Mouse (Mus musculus) ES-Bruce4 (cell line): ENCODE data around the gene Tubg1. TPM values are rescaled to one million over a fixed set of nuclear protein-coding genes. Genes with fewer than 3 reads are reported as not detected.

Source experiments
- H3K27ac ChIP-seq: 2 replicates; pipeline ENCODE4 v1.5.1; 2012; ENCODE audit warnings: low read length, inconsistent platforms; ENCODE audit not compliant: insufficient read depth
- H3K27me3 ChIP-seq: 2 replicates; pipeline ENCODE4 v1.6.1; 2012; ENCODE audit warnings: mild to moderate bottlenecking, low read length, inconsistent platforms; ENCODE audit not compliant: control insufficient read depth, poor library complexity, insufficient read depth, severe bottlenecking
- H3K36me3 ChIP-seq: 2 replicates; pipeline ENCODE4 v1.6.1; 2012; ENCODE audit warnings: inconsistent platforms, mild to moderate bottlenecking, low read length, moderate library complexity; ENCODE audit not compliant: control insufficient read depth, poor library complexity, insufficient read depth, severe bottlenecking
- H3K4me1 ChIP-seq: one replicate; pipeline ENCODE4 v1.8.1; 2011; ENCODE audit warnings: low read length; ENCODE audit not compliant: control insufficient read depth, insufficient read depth
- H3K4me3 ChIP-seq: 2 replicates; pipeline ENCODE4 v1.5.1; 2011; ENCODE audit warnings: low read depth, mild to moderate bottlenecking, low read length
- H3K9ac ChIP-seq: 2 replicates; pipeline ENCODE4 v1.6.1; 2012; ENCODE audit warnings: low read depth, mild to moderate bottlenecking, inconsistent platforms; ENCODE audit not compliant: poor library complexity, severe bottlenecking
- H3K9me3 ChIP-seq: replicated peaks from 2 replicates; pipeline ENCODE4 v1.6.1; 2012; ENCODE audit warnings: mild to moderate bottlenecking, low read length, inconsistent platforms; ENCODE audit not compliant: control insufficient read depth, poor library complexity, insufficient read depth, severe bottlenecking
- CTCF ChIP-seq: IDR thresholded peaks from one replicate; pipeline ENCODE4 v1.8.1; 2011; ENCODE audit warnings: low read depth, low read length
- EP300 ChIP-seq: IDR thresholded peaks from 2 replicates; pipeline ENCODE4 v1.6.1; 2011; ENCODE audit warnings: low read depth, low read length; ENCODE audit not compliant: insufficient read depth
- POLR2A ChIP-seq: IDR thresholded peaks from one replicate; pipeline ENCODE4 v1.8.1; 2011; ENCODE audit warnings: low read length; ENCODE audit not compliant: insufficient read depth
- polyA plus RNA-seq: library from polyadenylated mRNA; stranded (reverse); fragments of >200 nt; gene quantifications from 2 replicates; pipeline ENCODE4 v1.2.4, GENCODE M21; 2011; ENCODE audit warnings: low read depth; ENCODE audit not compliant: missing spikeins, insufficient read depth, insufficient read length

Gene Tubg1
- polyA plus RNA-seq, 1 experiment = 55.3 TPM

DNA sequence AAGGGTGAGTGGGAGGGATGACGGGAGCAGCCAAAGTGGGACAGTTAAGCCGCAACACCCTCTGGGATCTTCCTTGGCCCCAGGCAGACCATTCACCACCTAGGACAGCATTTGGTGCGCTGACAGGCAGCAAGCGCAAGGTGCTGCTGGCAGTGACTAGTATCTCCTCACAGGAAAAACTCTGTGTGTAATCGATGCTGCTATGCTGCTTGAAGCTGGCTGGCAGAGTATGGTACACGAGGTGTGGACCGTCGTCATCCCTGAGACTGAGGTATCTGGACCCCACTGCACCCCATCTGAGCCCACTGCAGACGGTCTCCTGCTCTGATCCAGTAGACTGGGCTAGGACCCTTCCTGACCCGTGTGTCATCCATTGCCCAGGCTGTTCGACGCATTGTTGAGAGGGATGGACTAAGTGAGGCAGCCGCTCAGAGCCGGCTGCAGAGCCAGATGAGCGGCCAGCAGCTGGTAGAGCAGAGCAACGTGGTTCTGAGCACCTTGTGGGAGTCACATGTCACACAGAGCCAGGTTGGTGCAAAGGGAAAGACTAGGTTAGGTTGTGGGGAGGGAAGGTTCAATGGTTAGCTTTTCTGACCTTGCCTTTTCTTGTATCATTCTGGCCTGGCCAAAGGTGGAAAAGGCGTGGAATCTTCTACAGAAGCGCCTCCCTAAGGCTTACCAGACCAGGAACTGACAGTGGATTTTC lies 34.0 kb upstream of the Tubg1 start:
- no peaks in the 10 kb centered on the region for H3K27me3 ChIP-seq
- H3K9me3 ChIP-seq = no peaks in the 10 kb centered on the region
- H3K36me3 ChIP-seq = peaks cover 18% of the 10 kb centered on the region
- peaks cover 3% of the 10 kb centered on the region for H3K4me1 ChIP-seq
- H3K27ac ChIP-seq = no peak overlapping the region
- H3K9ac ChIP-seq = 0 out of 2 replicates have a peak overlapping the region, but pooled peaks have one; percentile 74
- no peak for TF ChIP-seq CTCF
- H3K4me3 ChIP-seq = no peak overlapping the region

DNA sequence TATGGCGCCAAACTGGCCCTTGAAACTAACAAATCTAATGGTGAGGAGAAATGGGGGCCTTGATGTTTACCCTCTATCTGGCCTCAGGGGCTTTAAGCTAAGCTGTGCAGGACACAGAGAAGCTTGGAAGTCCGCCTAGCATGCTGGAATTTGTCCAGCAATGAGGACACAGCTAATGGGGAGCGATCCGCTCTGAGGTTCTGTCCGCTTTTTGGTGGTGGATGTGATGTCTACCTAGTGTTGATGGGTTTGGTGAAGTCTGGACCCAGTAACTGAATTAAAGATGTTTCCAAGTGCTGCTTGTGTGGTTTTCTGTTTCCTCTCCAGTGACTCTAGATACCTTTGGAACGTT lies 33.4 kb upstream of the Tubg1 start:
- no peak overlapping the region for H3K4me3 ChIP-seq
- no peak for TF ChIP-seq POLR2A
- TF ChIP-seq CTCF = no peak
- TF ChIP-seq EP300 = no peak
- H3K27ac ChIP-seq = peak overlapping the region; percentile 62; the same call in 1 of the 2 replicates
- peak overlapping the region; percentile 74; the same call in 1 of the 2 replicates for H3K9ac ChIP-seq
- H3K27me3 ChIP-seq = no peaks in the 10 kb centered on the region
- H3K9me3 ChIP-seq = no peaks in the 10 kb centered on the region
- peaks cover 22% of the 10 kb centered on the region for H3K36me3 ChIP-seq
- H3K4me1 ChIP-seq = peaks cover 3% of the 10 kb centered on the region

DNA sequence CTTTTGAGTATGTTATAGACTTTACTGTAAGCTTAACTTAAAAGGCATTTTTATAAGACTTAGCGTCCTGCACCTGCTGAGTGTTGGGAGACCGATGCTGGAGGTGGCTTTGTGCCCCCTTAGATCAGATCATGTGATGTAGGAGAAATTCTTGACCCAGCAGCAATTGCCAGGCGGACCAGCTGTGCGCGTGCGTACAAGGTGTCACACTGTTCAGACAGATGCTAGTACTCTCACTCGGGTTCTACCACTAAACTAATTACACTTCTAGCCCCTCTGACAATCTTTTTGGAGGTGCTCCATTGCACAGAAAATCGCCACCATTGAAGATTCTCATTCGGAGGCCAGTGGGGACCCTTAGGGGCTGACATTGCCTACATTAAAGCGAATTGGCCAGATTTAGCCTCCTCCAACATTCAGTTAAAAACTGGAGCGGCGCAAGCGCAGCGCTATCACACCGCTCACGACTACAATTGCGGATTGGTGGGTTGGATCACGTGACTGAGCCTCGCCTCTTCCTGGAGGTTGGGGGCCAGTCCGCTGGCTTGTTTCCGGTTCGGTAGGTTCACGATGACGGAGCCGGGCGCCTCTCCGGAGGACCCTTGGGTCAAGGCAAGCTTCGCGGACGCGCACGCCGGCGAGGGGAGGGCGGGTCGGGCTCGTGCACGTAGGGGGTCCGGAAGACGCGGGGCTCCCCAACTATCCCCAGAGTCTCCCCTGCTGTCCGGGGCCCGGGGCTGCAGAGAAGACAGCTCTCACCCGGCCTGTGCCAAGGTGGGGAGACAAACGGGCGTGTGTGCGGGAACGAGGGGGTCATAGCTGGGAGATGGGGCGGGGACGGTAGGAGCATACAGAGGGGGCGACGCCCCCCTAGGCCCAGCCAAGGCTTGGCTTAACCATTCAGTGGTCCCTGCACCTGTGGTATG lies 32.7 kb upstream of the Tubg1 start, which contains the start of gene Mlx:
Mlx (plus strand) TSS at position 522 of the 926 bp plus-strand sequence.
- peak within 1 kb of the TSS; percentile 74 for H3K9ac ChIP-seq
- H3K27me3 ChIP-seq = no peaks in the 10 kb centered on the region
- peaks cover 29% of the 10 kb centered on the region for H3K36me3 ChIP-seq
- H3K27ac ChIP-seq = peak within 1 kb of the TSS; percentile 62
- H3K4me1 ChIP-seq = peaks cover 3% of the 10 kb centered on the region
- TF ChIP-seq CTCF (no peak), POLR2A (peak; percentile 52), EP300 (0 out of 2 replicates have a peak, but pooled peaks have one; percentile 27)
- no peaks in the 10 kb centered on the region for H3K9me3 ChIP-seq
- peak within 1 kb of the TSS; percentile 68 for H3K4me3 ChIP-seq

DNA sequence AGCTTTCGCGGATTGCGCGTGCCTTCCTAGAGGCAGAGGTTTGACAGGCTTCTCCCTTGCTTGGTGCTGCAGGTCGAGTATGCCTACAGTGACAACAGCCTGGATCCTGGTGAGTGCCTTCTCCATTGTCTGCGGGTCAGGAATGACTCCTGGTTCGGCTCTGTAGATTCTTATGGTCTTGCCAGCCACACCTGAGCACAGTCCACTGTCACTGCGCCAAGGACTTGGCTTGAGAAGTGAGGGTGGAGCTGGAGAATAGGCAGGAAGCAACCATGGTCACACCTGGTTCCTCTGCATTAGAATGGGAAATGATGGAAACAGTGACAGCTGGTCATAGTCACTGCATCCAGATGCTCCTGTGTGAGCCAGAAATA lies 32.1 kb upstream of the Tubg1 start:
- H3K27ac ChIP-seq = no peak overlapping the region
- peak overlapping the region; percentile 68 for H3K4me3 ChIP-seq
- H3K36me3 ChIP-seq = peaks cover 36% of the 10 kb centered on the region
- H3K9me3 ChIP-seq = no peaks in the 10 kb centered on the region
- no peaks in the 10 kb centered on the region for H3K27me3 ChIP-seq
- peaks cover 3% of the 10 kb centered on the region for H3K4me1 ChIP-seq
- TF ChIP-seq POLR2A (no peak), CTCF (no peak), EP300 (no peak)
- H3K9ac ChIP-seq = peak overlapping the region; percentile 74

DNA sequence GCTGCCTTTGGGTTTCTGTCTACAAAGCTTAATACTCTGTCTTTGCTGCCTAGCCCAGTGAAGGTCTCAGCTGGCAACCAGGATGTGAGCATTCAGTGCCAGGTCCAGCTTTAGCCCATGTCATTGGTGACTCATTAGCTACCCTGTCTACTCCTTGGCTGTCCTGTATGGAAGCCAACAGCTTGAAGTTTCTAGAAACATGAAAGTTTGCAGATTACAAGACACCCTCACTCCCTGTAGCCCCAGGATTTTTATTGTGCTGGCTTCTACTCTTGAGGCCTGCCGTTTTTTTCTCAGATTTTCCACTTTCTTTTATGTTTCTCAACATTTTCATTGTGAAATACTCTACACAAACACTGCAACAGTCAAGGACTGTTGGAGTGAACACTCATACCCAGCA lies 29.8 kb upstream of the Tubg1 start:
- TF ChIP-seq POLR2A (no peak), CTCF (no peak), EP300 (no peak)
- Histone ChIP-seq H3K4me3 (no peak overlapping the region), H3K4me1 (peaks cover 1% of the 10 kb centered on the region), H3K36me3 (peaks cover 46% of the 10 kb centered on the region), H3K27ac (no peak overlapping the region), H3K9me3 (no peaks in the 10 kb centered on the region), H3K27me3 (no peaks in the 10 kb centered on the region), H3K9ac (no peak overlapping the region)

DNA sequence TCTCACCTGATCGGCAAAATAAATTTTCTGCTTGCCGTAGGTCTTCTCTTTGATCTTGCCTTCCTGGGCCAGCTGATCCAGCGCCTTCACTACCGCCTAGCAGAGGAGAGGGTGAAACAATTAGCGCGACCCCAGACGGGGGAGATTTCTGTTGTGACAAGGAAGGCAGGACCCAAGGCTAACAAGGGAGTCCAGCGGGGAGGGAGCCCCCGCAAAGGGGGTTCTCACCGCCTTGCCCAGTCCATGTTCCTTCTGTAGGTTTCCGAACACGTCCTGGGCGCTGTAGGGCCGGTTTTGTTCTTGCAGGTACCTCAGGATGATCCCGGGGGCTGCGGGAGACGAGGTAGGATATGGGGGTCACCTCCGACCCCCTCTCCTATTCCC lies 24.8 kb upstream of the Tubg1 start:
- Histone ChIP-seq H3K36me3 (peaks cover 57% of the 10 kb centered on the region), H3K9me3 (no peaks in the 10 kb centered on the region), H3K4me3 (peak overlapping the region; percentile 97), H3K9ac (peak overlapping the region; percentile 91), H3K27me3 (no peaks in the 10 kb centered on the region), H3K27ac (no peak overlapping the region), H3K4me1 (no peaks in the 10 kb centered on the region)
- TF ChIP-seq POLR2A (no peak), EP300 (no peak), CTCF (no peak)
